Comparison of ENCODE assay signal across 18 mouse cellular contexts in the genomic region with DNA sequence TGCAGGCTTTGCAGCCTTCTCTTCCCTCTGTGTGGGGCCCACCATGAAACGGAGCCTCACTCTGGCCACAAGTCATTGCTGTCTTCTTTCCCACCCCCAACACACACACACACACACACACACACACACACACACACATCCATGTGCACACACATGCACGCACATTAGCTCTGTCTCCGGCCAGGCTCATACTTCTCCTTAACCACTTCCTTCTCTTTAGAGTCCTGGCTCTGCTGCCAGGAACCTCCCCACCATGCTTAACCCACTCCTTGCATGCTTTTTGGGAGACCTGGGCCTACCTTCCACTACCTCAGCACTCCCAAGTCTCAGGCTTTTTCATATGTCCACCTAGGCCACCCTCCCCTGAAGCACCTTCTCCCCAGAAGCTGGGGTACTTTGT.
DNase-seq lines count a peak whose midpoint lies in the region; ATAC-seq and TF ChIP-seq lines count a peak whose summit lies in the region.
"Had no signal": no experiment of that assay in that cellular context is flagged by ENCODE, and none has a peak within 500 bp of the region (broad histone marks: within the 10 kb centered on the region; RNA-seq: fewer than 3 reads in every experiment).

No protein-coding gene starts in this region.

- TF ChIP-seq CTCF in thymus, adult 2 months (IDR thresholded peaks at IDR 0.05; ENCODE audit: borderline replicate concordance, control insufficient read depth, extremely low read depth, insufficient read depth, low read length, poor library complexity), result no peak
- TF ChIP-seq CTCF in midbrain, postnatal 0 days (IDR thresholded peaks at IDR 0.05), result no peak

- H3K4me3 ChIP-seq in hindbrain, embryonic 10.5 days, result no peak overlapping the region
- no peak overlapping the region for H3K4me3 ChIP-seq in hindbrain, embryonic 12.5 days
- H3K4me3 ChIP-seq in thymus, adult 2 months (ENCODE audit: control insufficient read depth, insufficient read depth, low read length), result no peak overlapping the region
- no peak overlapping the region for H3K4me3 ChIP-seq in limb, embryonic 12.5 days (replicated peaks)
- no peak overlapping the region for H3K4me3 ChIP-seq in midbrain, postnatal 0 days (ENCODE audit: low read depth, low read length)
- H3K4me3 ChIP-seq: forebrain, embryonic 12.5 days; heart, embryonic 12.5 days had no signal

- H3K9me3 ChIP-seq in hindbrain, embryonic 10.5 days, result no peaks in the 10 kb centered on the region
- H3K9me3 ChIP-seq in hindbrain, embryonic 12.5 days (replicated peaks), result no peaks in the 10 kb centered on the region
- H3K9me3 ChIP-seq in limb, embryonic 12.5 days, result no peaks in the 10 kb centered on the region
- no peaks in the 10 kb centered on the region for H3K9me3 ChIP-seq in midbrain, postnatal 0 days (ENCODE audit: low read length)
- H3K9me3 ChIP-seq: forebrain, embryonic 12.5 days; heart, embryonic 12.5 days had no signal

- H3K27me3 ChIP-seq in hindbrain, embryonic 10.5 days (ENCODE audit: insufficient read depth, poor library complexity, severe bottlenecking), result 0 out of 2 replicates have a peak, but pooled peaks cover 4% of the 10 kb centered on the region
- H3K27me3 ChIP-seq in hindbrain, embryonic 12.5 days, result no peaks in the 10 kb centered on the region
- H3K27me3 ChIP-seq in thymus, adult 2 months (ENCODE audit: control insufficient read depth, insufficient read depth, low read length), result no peaks in the 10 kb centered on the region
- H3K27me3 ChIP-seq in limb, embryonic 12.5 days, result peaks cover 14% of the 10 kb centered on the region; the same call in 1 of the 2 replicates
- no peaks in the 10 kb centered on the region for H3K27me3 ChIP-seq in midbrain, postnatal 0 days (ENCODE audit: insufficient read depth, low read length)
- H3K27me3 ChIP-seq: forebrain, embryonic 12.5 days; heart, embryonic 12.5 days had no signal

- H3K4me2 ChIP-seq in hindbrain, embryonic 12.5 days (replicated peaks), result no peak overlapping the region
- peak overlapping the region; percentile 35; the same call in 1 of the 2 replicates for H3K4me2 ChIP-seq in limb, embryonic 12.5 days
- no peak overlapping the region for H3K4me2 ChIP-seq in midbrain, postnatal 0 days (ENCODE audit: low read depth, low read length, poor library complexity, severe bottlenecking)
- H3K4me2 ChIP-seq: forebrain, embryonic 12.5 days; heart, embryonic 12.5 days; hindbrain, embryonic 14.5 days had no signal

- no peak for ATAC-seq in hindbrain, embryonic 12.5 days (ENCODE audit: low FRiP score)
- no peak for ATAC-seq in limb, embryonic 12.5 days (ENCODE audit: insufficient number of reproducible peaks, insufficient read depth, low FRiP score, low TSS enrichment, low read depth)
- no peak for ATAC-seq in midbrain, postnatal 0 days (ENCODE audit: low FRiP score)

- no peak for DNase-seq in hindbrain, embryonic 10.5 days (ENCODE audit: low spot score)
- DNase-seq in thymus, postnatal 4 days, result peak; percentile 11
- no peak for DNase-seq in thymus, adult 2 months
- no peak for DNase-seq in left cerebral cortex, postnatal 4 days
- no peak for DNase-seq in midbrain, postnatal 0 days (ENCODE audit: low spot score)
- DNase-seq in left cerebral cortex, postnatal 25 days (ENCODE audit: low spot score in 2 of 2), result no peak
- DNase-seq: adrenal gland, postnatal 10 days; B cell, adult 2 months; cerebellum, adult 9-10 months; kidney, postnatal 14 days; lung, adult 2 months; right cerebral cortex, postnatal 4 days had no signal

- WGBS in hindbrain, embryonic 10.5 days, result 88% methylated on average over 3 of the region's 3 CpGs
- WGBS in hindbrain, embryonic 12.5 days, result 80% methylated on average over 3 of the region's 3 CpGs
- 19% methylated on average over 3 of the region's 3 CpGs for WGBS in thymus, adult 2 months
- 27% methylated on average over 3 of the region's 3 CpGs for WGBS in limb, embryonic 12.5 days
- WGBS in midbrain, postnatal 0 days, result 87% methylated on average over 3 of the region's 3 CpGs

- TF ChIP-seq POLR2A in thymus, adult 2 months (IDR thresholded peaks at IDR 0.05; ENCODE audit: control insufficient read depth, extremely low read depth, insufficient read depth, low read length, poor library complexity), result no peak

- H3K9ac ChIP-seq in hindbrain, embryonic 12.5 days, result no peak overlapping the region
- no peak overlapping the region for H3K9ac ChIP-seq in limb, embryonic 12.5 days (replicated peaks)
- H3K9ac ChIP-seq in midbrain, postnatal 0 days (replicated peaks; ENCODE audit: low read length, poor library complexity, severe bottlenecking), result no peak overlapping the region
- H3K9ac ChIP-seq: forebrain, embryonic 12.5 days; heart, embryonic 12.5 days; hindbrain, embryonic 14.5 days had no signal

- intact Hi-C loops in left cerebral cortex, postnatal 4 days (cut with DNase I), result no loop called here
- intact Hi-C loops in left cerebral cortex, postnatal 25 days (cut with DNase I), result no loop called here

- H3K36me3 ChIP-seq in hindbrain, embryonic 10.5 days, result no peaks in the 10 kb centered on the region
- H3K36me3 ChIP-seq in hindbrain, embryonic 12.5 days, result no peaks in the 10 kb centered on the region
- H3K36me3 ChIP-seq in thymus, adult 2 months (ENCODE audit: control insufficient read depth, insufficient read depth, low read length), result no peaks in the 10 kb centered on the region
- H3K36me3 ChIP-seq in limb, embryonic 12.5 days, result no peaks in the 10 kb centered on the region
- no peaks in the 10 kb centered on the region for H3K36me3 ChIP-seq in midbrain, postnatal 0 days (ENCODE audit: insufficient read depth, low read length)
- H3K36me3 ChIP-seq: forebrain, embryonic 12.5 days; G1E; heart, embryonic 12.5 days had no signal

- 0 out of 2 replicates have a peak overlapping the region, but pooled peaks have one; percentile 70 for H3K27ac ChIP-seq in hindbrain, embryonic 10.5 days
- H3K27ac ChIP-seq in hindbrain, embryonic 12.5 days, result no peak overlapping the region
- H3K27ac ChIP-seq in thymus, adult 2 months (ENCODE audit: control insufficient read depth, insufficient read depth, low read length), result no peak overlapping the region
- peak overlapping the region; percentile 91 for H3K27ac ChIP-seq in limb, embryonic 12.5 days
- no peak overlapping the region for H3K27ac ChIP-seq in midbrain, postnatal 0 days (ENCODE audit: low read depth, low read length)
- H3K27ac ChIP-seq: hindbrain, embryonic 14.5 days had no signal

- H3K4me1 ChIP-seq in hindbrain, embryonic 10.5 days (replicated peaks), result peaks cover 55% of the 10 kb centered on the region
- peaks cover 41% of the 10 kb centered on the region for H3K4me1 ChIP-seq in hindbrain, embryonic 12.5 days
- no peaks in the 10 kb centered on the region; the same call in 1 of the 2 replicates for H3K4me1 ChIP-seq in thymus, adult 2 months (replicated peaks; ENCODE audit: control insufficient read depth, insufficient read depth, low read length)
- H3K4me1 ChIP-seq in limb, embryonic 12.5 days (replicated peaks), result peaks cover 63% of the 10 kb centered on the region
- 0 out of 2 replicates have a peak, but pooled peaks cover 4% of the 10 kb centered on the region for H3K4me1 ChIP-seq in midbrain, postnatal 0 days (ENCODE audit: insufficient read depth, low read length)

Comparison
In these comparisons a context has a peak if more than half of its experiments do, and no peak if none do; other contexts are left out.
1. H3K27ac ChIP-seq: peak in hindbrain, embryonic 10.5 days (single experiment) and limb, embryonic 12.5 days (single experiment); none in hindbrain, embryonic 12.5 days (single experiment), thymus, adult 2 months (single experiment) and midbrain, postnatal 0 days (single experiment).